Mouse (Mus musculus) heart, postnatal 25 days (tissue): ENCODE measurements around the gene Dagla. TPM values are rescaled to one million over a fixed set of nuclear protein-coding genes. Genes with fewer than 3 reads are reported as not detected.

Experiments used
- DNase-seq: peaks from one replicate; pipeline ENCODE4 v3.0.0; 2022; ENCODE audit warnings: low spot score
- intact Hi-C: fragments of 180-260 bp; cut with DNase I; formaldehyde crosslinking; loops from one replicate; pipeline ENCODE4 v1.15.1; 2025
- total RNA-seq, 2 experiments: library from RNA; stranded (reverse); gene quantifications; 2 replicates each; pipeline ENCODE4 v1.2.3; 2021

The Dagla gene
- total RNA-seq, 2 experiments from 2014 or later: 3.2 to 3.3 TPM

DNA sequence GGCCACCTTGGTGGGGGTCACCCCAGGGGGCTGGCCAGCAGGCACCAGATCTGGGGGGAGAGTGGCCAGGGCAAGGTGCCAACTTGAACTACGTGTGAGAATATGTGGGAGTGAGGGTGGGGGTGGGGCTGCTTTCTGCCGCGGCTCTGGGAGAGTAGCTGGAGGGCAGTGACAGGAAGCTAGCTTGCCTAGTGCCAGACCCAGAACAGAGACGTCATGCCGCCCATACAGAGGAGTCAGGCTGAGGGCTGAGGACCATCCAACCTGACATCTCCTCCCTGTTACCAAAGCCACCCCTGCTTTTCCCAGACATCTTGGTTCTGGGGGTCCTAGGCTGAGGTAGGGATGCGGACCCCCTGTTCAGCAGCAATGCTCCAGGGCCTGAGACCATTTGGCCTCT, 57.5 kb downstream of the Dagla start:
- DNase-seq: no peak
- intact Hi-C loops: no loop called here

DNA sequence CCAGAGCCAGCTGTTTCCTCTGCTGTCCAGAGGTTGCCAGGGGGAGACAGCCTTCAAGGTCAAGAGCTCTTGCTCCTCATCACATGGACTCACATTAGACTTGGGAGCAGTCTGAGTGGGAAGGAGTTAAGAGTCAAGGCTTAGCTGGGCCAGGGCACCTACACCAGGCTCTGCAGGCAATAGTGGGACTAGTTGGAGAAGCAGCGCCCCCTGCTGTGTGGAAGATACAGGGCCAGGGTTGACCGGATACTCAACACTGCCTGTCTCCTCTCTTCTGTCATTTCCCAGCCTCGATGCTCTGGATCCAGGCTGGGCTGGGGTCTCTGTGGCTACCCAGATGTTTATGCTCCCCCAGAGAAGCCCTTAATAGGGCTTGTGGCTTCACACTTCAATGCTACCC, 60.5 kb downstream of the Dagla start:
- intact Hi-C loops: no loop called here
- no peak for DNase-seq

DNA sequence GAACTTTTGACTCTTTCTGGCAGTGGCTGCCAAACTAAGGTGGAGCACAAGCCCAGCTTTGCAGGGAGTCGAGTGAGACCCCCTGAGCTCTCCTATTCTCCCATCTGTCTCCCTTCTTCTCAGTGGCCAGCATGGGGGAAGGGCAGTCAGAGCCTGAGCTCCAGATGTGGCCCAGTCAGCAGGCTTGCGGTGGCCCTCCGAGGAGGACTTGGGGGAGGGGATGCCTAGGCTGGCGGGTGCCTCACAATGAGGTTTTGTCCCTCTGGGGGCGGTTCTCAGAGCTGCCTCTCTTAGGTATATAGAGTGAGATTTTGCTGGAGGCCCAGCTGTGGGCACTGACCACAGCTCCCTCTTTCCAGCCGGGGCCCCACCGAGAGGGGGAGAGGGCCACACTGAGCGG, 61.8 kb downstream of the Dagla start:
- intact Hi-C loops: no loop called here
- DNase-seq: no peak

DNA sequence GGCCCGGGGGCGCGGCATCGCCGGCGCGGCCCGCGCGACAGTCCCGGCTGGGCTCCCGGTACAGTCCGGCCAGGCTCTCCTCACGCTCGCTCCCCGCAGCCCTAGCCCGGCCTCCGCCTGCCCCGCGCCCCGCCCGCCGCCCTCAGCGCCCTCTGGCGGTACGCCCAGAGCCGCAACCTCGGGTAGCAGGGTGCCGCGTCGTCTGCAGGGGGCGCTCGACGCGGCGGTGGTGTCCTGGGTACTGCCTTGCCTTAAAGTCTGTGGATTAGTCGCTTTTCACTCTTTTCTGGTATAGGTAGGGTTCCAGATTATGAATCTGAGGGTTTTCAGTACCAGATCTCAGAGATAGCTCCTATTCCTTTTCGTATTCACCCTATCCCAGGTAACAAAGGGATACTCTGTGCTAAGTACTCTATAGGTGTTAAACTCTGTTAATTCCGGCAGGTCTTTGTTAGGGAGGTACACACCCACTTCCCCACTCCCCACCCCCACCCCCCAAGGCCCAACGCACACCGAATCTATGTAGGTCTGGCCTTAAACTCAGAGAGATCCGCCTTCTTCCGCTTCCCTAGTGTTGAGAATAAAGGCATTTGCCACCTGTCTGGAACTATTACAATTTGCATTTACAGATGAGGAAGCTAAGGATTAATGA, 63.9 kb downstream of the Dagla start, which contains the start of gene Myrf:
TSS of gene Myrf (minus strand) at position 95 of the 652 bp plus-strand sequence.
- peak; percentile 62 for DNase-seq
- intact Hi-C loops: no loop called here

DNA sequence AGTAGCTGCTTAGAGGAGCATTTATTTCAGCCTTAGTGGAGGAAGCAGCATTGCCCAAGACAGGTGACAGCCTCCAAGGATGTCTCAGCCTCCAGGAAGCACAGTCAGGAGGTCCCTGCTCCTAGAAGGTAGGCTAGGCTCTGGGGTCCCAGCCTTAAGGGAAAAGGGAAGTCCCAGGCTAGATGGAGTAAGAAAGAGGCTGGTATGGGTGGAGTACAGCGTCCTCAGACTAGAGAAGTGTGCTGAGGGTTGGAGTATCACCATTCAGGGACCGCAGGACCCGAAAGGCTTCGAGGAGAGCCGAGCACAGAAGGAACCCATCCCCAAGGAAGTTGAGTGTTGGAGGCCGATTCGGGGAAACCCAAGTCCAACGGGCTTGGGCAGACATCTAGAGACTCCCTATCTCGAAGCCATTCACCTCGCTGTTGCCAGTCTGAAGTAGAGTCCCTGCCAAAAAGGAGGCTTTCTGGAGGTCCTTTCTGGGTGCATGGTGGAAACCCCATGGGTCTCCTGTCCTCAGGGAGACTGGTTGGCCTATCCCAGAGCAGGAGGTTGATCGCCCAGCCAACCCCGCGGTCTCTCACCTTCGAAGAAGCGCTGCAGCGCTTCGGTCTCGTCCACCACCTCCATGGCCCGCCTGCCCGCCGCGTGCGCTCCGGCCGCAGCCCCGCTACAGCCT, 64.6 kb downstream of the Dagla start:
- DNase-seq: no peak
- intact Hi-C loops: no loop called here

DNA sequence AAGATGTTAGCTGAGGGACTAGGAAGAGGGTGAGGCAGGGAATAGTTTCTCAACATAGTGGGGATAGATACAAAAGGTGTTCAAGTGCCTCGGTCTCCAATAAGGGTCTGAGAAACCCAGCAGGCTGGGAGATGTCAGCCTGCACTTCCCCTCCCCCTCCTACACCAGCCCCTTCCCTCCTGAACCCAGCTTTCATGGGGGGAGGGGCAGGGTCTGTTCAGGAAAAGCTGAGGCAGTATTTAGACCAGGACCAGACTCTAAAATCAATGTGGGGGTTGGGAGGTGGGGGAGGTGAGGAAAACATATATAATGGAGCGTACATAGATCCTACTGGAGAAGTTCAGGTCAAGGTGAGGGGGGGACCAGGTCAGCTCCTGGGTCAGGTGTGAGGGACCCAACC, 65.3 kb downstream of the Dagla start:
- no peak for DNase-seq
- intact Hi-C loops: no loop called here

DNA sequence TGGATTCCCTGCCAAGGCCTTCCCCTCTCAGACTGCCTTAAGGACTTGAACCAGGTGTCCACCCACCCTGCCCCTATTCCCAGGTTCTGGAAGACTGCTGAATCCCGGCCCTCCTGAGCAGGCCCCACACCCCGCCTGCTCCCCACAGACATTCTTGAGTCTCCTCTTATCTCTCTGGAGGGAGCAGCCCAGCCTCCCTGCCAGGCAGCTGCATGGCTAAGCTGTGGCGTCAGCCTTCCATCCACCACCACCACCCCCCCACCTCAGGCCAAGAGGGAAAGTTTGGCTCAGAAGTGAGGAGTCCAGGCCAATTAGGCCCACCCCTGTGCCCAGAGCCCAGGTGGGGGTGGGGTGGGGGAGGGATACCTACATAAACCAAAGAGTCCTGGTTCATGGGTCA, 66.2 kb downstream of the Dagla start:
- intact Hi-C loops: no loop called here
- no peak for DNase-seq

DNA sequence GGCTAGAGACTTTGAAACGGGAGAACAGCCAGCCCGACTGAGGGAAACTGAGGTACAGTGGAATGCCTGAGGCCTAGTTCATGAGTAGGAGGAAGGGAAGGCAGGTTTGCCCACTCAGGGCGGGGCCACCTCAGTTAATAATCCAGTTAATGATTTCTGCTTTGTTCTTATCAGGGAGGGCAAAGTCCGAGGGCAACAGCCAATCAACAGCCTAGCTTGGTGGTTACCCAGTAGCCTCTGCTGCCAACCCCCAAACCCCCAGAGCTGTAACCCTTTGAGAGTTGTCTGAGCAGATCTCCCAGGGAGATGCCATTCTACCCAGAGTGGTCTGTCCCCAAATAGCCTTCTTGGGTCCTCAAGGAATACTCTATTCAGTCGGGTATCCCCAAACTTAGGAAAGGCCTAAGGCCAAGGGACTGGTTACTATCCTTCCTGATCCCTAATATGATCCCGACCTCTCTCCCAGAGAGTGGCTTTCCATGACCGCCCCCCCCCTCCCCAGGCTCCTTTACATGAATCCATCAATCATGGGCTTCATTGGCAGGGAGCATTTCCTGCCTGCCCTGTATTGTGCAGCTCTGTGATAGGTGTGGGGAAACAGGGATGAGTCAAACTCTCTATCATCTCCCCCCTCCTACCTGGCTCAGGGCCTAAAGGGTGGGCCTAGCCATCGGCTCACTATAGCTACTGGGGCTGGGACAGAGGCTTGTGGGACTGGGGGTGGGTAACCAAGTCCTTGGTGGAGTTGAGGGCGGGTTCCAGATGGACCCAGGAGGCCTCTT, 68.7 kb downstream of the Dagla start:
- intact Hi-C loops: no loop called here

DNA sequence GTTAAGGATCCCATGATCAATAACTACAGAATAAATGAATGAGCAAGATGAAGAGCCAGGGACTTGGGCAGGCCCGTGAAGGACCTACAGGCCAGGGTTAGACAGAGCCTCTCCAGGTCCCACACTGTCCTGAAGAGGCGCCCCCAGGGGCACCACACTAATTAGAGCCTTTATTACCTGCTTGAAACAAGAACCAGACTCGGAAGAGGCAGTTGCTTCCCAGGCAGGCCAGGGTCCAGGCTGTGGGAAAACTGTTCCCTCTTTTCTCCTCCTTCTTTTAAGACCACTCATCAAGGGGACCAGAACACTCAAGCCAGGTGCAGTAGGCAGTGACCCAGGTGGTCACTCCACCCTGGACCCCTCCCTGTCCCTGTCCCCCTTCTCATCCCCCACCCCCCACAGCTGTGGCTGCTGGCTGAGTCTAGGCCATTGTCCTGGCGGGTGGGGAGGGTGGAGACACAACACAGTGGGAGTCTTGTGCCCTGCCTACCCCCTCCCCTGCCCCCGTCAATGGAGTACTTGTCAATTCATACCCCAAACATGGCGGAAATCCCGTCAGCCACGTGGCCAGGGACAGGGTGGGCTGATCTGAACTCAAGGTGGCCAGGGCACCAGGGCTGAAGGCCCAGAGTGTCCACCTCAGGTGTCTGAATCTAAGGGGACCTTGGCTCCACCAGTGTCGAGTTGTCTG, 72.2 kb downstream of the Dagla start:
- intact Hi-C loops: no loop called here
- DNase-seq: no peak

More for the DNA sequence above, 68.7 kb downstream of the Dagla start:
- DNase-seq: no peak

DNA sequence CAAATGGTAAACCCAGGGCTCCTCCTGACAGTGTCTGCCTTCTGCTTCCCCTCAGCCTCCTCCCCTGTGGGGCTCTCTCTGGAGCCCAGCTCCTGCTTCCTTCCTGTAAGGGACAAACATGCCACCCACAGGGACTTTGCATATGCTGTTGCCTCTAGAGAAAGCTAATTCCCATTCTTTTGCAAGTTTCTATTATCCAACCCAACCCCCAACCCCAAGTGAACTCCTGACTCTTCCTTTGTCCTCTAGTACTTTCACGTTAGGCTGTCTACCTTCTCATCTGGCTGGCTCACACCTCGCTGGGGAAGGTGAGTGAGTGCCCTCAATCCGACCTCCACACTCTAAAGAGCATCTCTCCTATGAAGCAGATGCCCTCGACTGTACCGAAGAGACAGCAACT, 72.8 kb downstream of the Dagla start:
- intact Hi-C loops: no loop called here
- DNase-seq: no peak

DNA sequence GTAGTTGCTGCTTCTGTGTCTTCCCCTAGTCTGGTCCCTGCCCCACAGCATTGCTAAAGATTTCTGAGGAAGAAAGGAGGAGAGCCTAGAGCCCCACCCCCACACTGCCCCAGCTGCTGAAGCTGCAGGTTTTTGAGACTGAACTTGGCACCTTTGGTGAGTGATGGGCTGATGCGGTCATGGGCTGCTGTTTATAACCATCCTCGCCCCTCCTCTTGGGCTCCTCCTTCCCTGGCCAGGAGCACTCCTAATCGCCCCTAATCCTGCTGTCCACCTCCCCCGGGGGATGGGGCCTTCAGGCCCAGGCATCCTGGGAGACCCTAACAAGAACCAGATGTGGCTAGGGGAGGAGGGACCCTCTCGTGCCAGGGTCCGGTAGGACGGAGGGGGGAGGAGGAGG, 73.7 kb downstream of the Dagla start:
- intact Hi-C loops: no loop called here
- DNase-seq: no peak

DNA sequence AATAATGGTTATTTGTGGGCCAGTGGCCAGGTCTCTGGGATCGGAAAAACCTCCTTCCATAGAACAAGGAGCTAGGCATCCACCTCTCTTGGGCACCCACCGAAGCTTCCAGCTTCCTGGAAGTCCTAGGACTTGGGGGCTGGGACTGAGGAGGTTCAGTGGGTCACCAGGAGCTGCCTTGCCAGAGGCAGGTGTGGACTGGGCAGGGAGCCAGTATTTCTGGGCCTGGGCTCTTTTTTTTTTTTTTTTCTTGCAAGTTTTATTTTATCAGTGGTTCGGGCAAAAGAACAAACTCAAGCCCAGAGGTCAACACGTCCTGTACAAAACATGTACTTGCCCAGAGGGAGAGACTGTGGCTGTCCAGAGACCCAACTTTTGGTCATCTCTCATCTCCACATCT, 78.9 kb downstream of the Dagla start:
- no peak for DNase-seq
- intact Hi-C loops: no loop called here

DNA sequence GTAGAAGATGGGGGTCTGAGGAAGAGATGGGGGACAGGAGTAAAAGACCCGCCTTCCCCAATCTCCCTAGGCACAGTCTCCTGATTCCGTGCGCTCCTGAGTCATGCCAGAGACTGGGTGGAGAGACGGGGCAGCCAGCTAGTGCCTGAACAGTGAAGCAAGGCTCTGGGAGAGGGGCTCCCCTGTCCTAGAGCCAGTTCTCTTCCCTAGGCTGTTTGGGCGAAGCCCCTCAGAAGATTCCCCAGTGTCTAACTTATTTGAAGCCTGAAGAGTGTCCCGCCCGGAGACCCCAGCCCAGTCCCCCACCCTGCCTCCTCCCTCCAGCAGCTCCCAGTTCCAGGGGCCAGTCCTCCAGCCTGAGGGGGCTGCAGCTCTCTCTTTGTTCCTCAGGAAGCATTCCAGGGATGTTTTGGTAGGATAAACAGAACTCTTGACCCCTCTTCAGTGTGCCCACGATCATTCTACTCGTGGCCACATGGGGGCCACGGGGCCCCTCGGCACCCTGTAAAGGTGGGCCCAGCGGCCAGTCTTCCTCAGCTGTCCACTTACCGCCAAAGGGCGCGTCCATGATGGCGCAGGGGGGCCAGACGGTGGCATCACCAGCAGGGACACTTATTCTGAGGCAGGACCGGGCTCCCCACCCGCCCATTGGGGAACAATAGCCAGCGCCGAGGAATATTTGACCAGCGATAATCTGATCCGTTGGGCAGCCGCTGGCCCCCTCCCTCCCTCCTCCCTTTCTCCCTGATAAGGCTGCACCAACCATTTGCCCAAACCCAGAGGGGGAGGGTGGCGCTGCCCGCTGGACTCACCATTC, 79.8 kb downstream of the Dagla start:
- DNase-seq: no peak
- intact Hi-C loops: no loop called here

DNA sequence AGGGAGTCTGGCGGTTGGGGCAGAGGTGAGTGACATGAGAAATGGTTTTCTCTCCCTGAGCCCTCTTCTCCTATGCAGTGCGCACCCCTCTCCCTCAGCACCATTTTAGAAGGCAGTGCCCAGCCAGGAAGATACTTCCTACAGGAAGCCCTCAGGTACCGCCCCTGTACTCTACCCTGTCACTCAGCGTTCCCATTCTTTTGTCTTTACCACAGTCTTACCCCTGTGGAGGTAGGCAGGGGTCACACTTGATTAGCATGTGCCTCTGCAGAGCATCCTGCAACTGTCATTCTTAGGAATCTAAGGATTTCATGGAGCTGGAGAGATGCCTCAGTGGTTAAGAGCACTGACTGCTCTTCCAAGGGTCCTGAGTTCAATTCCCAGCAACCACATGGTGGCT, 81.1 kb downstream of the Dagla start:
- DNase-seq: no peak
- intact Hi-C loops: no loop called here

DNA sequence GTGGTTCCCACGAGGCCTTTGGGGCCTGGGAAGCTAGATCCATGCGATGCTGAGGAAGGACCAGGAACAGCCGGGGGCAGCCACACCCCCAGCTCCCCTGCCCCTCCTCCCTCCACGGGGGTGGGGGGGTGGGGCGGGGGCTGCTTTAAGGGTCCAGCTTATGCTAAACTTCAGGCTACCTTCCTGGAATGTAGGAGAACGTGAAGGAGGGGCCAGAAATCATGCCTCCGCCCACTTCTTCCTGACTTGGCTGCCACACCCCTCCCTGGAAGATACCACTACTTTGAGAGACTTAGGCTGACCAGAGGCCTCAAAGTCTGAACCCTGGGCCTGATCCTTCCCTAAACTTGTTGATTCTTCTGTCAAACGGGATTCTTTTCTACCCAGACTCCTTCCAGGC, 82.0 kb downstream of the Dagla start:
- DNase-seq: no peak
- intact Hi-C loops: no loop called here

DNA sequence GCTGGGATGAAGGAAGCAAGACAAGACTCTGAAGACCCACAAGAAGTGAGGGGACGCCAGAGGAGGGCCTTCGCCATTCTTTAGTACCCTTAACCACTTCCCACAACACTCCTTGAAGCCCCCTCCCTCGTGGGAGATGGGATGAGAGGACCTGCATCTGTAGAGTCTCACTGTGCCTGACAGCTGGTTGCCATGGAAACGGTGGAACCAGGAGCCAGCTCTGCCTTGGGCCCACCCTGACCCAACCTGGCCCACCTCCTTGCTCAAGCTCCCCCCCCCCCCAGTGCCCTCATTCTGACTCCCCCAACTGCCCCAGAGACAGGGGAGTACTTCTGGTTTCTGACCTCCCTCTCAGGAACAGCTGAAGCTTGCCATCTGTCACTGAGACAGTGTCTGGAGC, 83.1 kb downstream of the Dagla start:
- no peak for DNase-seq

DNA sequence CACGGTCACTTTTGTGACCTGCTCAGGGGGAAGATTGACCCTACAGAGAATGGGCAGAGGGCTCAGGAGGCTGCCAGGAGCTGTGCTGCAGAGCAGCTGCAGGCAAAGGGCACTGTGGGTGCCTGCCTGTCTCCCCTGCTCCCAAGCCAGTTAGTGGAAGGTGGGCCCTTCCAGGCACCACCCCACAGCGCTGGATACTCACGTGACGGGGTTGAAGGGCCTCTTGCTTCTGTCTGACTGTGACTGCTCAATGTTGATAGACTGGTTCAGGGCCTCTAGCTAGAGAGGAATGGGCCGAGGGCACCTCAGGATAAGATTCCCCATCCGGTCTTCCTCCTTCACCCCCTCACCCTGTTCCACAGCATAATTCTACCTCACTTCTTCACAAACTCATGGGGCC, 85.1 kb downstream of the Dagla start:
- no peak for DNase-seq
- intact Hi-C loops: no loop called here

More for the DNA sequence above, 83.1 kb downstream of the Dagla start:
- intact Hi-C loops: no loop called here

DNA sequence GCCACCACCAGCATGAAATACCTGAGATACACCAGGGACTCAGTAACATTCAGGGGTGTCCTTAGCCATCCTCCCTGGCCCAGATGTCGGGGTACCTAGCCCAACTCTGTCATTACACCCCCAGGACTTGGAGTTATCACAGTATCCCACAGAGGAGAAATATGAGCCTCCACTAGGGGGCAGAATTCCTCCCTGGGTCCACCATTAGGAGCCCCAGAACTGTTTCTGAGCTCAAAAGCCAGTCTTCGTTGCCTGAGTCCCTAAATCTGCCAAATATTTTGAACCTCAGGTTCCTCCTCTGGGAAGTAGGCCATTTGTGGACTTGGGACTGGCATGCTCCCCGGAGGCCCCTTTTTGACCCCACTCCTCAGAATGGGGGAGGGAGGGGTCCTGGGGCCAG, 85.6 kb downstream of the Dagla start:
- DNase-seq: no peak
- intact Hi-C loops: no loop called here

DNA sequence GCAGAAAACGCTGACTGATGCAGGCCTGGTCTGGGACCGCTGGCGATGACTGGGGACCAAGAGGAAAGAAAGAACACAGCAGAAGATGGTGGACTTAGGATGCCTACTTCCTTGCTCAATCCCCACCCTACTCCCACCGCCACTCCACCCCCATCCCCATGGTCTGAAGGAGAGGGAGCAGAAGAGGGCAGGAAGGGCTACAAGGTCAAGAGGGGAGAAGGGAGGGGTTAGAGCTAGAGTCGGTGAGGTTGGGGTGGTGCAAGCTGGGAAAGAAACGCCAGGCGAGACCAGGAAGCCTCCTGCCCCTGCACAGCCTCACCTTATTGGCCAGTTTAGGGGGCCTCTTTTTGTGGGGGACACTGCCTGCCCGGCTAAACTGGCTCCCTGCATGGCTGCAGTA, 88.6 kb downstream of the Dagla start:
- DNase-seq: no peak
- intact Hi-C loops: no loop called here
